Mouse (Mus musculus) retina, postnatal 7 days (tissue): ENCODE measurements at regions not wholly inside any gene's neighbourhood (a gene's known extent, or its start where the extent isn't known, plus 50 kb on each side); places are given as distances from the start of the nearest gene placed in this dataset.

Experiments used
- DNase-seq: peaks from one replicate; pipeline ENCODE4 v3.0.0-alpha.2; 2012; ENCODE audit warnings: low read depth, low spot score

DNA sequence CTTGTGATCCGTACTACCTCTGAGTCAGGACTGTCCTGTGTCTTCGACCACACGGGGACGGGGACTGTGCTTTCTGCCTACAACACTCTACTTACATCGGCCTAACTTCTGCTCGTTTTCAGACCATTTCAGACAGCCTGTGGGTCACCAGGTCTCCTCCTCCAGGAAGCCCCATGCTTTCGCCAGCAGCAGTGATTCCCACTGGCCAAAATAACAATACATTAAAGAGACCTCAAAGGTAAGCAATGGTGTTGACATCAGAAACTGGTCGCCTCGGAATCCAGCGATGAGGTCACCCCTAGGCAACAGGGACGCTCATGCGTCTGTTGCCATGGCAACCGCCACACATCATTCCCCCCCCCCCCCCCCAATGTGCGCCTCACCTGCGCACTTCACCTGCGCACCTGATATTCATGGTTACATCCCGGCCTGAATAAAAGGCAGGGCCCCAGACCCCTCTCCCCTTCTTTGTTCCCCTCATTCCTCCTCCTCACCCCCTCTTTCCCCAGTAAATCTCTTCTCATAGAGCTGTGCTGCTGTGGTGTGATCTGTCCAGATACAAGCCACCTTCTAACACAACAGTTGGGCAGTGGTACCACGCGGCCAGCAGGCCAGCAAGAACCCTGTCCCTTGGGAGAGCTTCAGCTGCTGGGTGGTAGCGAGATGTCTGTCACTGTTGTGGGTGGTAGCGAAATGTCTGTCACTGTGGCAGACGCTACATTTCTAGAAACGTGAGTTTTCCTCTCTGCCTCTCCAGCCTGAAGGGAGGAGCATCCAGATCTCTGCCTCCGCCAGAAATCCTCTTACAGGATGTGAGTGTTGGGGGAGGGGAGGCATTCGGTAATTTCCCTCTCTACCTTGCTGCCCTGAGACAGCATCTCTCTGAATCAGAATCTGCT, 145.0 kb downstream of the Setd4 start:
- peak; percentile 35 for DNase-seq

DNA sequence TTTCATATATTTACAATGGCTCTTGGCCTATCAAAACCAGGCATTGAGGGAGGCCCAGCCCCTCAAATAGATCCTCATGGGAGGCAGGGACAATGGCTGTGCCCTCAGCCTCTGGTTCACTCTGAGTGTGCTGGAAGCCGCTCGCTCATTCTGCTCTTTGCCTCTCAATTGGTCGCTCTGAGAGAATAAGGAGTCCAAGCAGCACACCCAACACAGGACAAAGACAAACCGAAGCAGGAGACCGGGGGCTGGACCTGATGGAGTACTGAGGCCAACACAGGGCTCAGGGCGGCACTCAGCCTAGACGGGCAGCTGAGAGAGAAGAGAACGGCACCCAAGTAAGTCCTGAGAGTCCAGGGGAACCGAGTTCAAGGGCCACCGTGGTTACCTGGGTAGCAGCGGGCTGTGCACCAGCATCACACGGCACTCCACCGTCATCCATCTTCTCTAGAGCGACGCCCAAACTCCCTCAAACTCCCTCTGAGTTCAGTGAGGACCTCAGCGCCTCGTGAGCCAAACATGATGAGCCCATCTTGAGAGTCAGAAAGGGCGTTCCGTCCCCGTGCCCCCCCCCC, 145.8 kb downstream of the Setd4 start:
- no peak for DNase-seq

DNA sequence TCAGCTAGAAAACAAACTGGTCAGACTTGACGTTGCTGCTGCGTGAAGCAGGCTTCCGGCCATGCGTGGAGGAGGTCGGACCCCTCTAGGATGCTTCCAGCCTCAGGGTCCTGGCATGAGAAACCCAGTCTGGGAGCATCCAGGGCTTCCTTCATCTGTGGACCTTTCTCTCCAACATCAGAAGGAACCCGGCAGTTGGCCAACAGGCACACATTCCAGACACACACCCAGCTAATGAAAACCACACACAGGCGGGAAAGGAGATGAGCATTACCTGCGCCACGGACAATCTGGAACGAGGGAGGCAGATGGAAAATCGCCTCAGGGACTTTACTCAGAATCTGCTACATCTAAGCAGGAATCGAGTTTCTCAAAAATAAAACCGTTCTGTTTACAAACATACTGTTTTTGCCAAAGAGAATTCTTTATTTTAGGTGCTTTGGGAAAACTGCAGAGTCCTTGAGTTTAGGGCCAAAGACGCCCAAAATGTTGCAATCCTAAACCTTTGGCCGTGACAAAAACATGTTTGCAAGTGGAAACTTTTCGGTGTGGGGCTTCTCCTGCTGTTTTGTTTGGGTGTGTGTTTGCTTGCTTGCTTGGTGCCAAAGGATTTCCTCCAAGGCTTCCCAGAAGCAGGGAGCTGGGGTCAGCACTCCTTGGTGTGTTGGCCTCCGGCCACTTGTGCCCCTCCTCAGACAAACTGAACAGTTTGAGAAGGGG, 147.0 kb downstream of the Setd4 start:
- DNase-seq = no peak

DNA sequence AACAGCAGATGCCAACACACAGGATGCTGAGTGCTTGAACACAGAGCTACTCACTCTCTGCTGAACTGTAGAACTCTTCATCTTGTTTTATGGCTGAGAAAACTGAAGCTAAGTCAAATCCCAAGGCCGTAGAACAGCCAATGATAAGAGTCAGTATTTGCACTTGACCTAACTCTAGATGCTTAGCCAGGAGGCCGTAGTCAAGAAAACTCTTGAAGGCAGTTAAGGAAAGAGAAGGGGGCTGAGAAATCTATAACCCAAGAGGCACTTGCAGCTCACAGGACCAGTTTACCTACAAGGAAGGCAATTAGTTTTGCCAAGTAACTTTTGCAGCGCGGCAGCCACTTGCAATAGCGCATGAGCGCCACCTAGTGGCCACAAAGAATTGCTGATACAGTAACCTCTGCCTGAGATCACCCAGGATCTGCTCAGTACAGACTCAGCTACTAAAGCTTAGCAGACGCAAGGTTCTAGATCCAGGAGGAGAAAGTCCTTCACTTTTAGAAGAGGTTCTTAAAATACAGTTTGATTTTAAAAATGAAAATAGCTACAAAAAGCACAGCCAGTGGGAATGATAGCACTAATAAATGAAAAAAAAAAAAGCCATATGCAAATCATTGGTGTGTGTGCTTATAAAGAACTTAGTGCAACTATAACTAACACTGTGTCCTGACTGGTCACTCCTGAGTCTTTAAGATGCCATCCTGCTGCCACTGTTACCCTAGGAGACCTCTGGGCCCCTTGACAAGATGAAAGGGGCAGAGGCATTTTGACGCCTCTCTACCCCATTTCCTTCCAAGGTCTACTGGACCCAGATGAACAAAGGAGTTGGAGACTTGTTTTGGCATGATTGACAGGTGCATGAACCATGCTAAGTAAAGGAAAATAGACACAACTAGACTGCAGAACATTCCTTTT, 149.5 kb downstream of the Setd4 start:
- peak; percentile 68 for DNase-seq

DNA sequence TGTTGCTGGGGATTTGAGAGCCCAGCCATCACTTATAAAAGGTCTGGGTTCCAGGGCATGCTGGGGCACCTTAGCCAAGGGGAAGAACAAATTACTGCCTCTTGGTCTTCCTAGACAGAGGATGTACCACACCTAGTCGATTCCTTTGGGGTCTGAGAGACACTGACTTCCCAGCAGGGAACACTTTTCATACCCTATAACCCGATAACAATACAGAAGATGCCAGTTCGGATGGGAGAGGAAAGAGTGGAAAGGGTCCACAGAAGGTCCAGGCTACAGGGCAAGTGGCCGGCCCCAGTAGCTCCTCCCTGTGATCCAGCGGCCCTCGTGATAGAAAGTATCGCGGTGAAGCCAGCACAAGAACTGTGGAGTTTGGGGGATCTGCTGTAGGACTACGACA, 150.8 kb downstream of the Setd4 start:
- DNase-seq = no peak

DNA sequence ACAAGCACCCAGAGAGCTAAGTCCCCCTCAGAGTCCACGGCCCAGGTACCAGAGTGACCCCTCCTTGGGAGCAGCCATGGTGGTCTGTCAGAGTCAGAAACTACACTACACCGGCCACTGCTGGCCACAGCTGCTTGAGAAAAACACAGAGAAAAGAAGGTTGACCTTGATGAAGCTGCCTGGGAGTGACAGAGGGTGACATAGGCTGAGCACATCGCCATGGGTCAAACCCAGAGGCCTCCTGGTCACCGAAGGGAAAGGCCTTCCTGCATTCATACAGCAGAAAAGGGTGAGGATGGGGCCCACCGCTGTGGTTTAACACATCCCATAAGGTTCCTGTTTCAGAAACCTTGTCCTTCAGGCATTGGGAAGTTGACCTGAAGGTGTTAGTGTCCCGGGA, 153.0 kb downstream of the Setd4 start:
- no peak for DNase-seq

DNA sequence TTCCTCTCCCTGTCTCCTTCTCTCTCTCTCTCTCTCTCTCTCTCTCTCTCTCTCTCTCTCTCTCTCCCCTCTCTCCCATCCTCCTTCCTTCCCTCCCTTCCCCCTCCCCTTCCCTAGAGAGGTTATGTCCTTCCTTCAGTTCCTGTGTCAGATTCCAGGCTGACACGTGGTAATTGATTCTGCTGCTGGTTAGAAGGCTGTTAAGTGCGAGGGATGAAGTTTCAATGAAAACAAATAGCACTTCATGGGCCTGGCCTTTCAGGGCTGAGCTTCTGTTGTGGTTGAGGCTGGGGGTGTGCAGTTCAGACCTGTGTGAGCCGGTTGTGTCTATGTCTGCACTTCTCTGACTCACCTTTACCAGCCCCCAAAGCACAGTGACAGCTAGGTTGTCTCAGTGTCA, 153.9 kb downstream of the Setd4 start:
- DNase-seq = no peak

DNA sequence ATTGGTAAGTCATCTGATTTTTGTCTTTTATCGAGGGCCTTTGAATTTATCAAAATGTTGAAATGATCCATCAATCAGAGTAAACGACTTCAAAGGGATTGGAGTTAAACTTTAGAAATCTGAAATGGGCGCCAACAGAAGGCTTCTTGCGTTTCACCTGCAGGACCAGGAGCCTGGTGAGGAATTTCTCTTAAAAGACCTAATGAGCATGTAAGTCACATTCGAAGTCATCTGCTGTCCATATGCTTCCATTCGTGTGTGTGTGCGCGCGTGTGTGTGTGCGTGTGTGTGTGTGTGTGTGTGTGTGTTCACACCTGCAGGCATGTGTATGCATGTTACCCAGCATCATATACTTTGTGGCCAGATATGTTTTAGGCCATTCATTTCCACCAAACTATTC, 155.7 kb downstream of the Setd4 start:
- no peak for DNase-seq

DNA sequence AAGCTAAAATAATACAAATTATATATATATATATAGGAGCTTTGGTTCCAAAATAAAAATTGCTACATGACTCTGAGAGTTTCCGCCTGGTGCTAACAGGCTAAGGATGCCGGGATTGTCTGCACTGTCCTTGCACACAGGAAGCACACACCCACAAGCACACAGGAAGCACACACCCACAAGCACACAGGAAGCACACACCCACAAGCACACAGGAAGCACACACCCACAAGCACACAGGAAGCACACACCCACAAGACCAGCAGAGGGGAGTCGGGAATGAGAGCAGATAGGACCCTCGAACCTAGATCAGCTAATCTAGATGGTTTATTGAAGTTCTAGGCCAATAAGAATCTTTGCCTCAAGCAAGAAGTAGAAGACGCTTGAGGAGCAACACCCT, 156.9 kb downstream of the Setd4 start:
- no peak for DNase-seq

DNA sequence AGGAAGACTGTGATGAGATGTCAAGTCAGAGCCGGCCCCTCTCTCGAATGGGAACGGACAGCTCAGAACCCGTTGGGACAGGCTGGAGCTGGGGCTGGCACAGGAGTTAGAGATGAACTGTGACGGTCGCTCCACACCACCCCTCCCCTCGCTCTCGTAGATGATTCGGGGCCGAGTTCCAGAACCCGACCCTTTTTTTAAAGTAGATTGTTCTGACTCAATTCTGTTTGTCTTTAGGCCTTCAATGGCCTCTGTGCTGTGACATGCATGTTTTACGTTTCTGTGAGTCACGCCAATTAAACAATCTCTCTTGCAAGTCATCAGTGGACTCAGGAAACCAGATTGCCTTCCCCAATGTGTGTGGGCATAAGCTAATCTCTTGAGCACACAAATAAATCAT, 157.7 kb downstream of the Setd4 start:
- DNase-seq = no peak

DNA sequence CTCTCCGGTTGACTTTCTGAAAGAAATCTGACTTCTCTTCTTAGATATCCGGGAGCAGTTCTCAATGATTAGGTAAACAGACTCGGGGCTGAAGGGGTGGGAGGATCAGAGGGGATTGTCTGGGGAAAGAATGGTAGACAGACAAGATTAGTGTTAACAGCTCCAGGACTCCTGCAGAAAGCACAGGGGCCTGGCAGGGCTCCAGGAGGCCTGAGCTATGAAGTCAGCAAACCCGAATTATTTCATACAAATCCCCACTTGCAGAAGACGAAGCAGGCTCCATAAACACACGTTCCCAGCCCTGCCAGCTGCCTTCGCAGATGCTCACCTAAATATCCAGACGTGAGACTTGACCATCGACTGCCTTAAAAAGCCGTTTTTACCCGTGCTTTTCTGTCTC, 161.0 kb downstream of the Setd4 start:
- DNase-seq = no peak

DNA sequence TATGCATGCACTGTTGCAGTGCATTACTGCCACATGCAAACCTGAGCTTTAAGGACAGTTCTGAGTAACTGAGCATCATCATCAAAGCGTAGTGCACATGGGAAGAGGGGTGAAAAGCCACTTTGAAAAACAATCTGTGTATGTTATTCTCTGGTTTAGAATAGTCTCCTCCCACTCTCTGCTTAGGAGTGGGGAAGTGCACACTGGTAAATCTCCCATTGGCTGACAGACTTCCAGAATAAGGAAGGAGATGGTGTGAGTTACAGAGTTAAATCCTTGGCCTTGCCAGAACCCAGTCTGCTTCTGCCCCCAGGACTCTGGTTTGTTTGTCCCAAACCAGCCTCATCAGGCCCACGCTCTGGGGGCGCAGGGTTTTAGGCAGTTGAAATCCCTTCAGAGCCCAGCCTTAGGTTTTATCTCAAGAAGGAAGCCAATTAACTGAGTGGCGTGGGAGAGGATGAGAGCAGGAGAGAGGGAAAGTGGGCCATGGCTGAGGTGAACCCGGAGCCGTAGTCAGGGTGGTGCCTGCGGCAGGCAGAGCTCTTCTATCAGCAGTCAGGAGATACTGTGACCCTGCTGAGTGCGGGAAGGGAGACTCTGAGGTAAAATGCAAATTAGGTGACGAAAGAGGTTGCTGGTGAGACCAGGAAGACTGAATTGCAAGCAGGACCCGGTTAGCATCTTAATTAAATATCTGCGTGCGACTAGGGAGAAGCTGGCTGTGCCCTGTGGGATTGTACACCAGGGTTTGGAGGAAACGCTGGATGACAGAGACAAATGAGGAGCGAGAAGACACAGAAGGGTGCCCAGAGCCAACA, 166.0 kb downstream of the Setd4 start:
- no peak for DNase-seq

DNA sequence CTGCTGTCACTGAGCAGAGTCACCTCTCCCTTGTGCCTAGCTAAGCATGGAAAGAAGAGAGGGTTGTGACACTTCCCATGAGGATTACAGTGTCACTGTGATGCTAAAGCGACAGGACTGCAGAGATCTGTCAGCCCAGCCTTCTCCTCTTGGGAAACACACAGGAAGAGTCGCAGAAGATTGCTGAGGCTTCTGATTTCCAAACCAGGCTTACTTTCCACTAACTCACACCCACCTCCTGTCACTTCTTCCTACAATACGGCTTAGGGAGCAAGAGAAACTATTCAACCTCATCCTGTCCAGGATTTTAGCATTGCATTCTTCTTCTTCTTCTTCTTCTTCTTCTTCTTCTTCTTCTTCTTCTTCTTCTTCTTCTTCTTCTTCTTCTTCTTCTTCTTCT, 167.1 kb downstream of the Setd4 start:
- no peak for DNase-seq

DNA sequence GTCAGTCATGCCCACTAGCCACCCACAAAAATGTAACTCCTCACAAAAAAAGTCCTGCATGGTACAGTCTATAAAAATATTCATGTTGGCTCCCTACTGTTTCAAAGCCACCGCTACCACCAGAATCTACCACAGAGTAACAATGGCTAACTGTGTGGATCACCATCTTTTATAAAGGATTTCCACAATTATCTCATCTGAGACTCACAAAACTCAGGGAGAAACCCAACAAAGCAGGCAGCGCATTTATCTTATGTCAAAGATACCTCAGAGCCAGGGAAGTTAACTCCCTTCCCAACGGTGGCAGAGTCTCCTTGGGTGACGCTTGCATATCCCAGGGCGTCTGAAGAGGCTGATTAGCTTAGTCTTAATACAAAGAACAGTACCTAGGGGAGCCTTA, 172.5 kb downstream of the Setd4 start:
- no peak for DNase-seq

DNA sequence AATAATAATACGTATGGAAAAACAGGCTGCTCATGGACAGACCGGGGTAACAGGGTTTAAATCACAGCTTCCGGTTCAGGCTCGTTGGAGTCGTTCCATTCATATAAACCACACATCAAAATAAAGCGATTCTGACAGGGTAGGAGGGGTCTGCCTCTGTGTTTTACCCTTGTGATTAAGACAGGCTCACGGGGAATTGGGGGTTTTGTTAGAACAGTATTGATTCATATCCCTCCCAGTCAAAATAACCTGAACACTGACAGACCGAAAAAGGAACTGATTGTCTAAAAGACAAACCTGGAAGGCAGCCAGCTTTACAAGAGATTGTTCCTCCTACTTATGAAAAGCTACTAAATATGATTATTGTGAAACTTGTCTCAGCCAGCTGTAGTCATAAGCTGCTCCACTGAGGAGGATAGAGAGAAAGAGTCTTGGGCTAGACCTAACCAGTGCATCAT, 174.5 kb downstream of the Setd4 start:
- no peak for DNase-seq

DNA sequence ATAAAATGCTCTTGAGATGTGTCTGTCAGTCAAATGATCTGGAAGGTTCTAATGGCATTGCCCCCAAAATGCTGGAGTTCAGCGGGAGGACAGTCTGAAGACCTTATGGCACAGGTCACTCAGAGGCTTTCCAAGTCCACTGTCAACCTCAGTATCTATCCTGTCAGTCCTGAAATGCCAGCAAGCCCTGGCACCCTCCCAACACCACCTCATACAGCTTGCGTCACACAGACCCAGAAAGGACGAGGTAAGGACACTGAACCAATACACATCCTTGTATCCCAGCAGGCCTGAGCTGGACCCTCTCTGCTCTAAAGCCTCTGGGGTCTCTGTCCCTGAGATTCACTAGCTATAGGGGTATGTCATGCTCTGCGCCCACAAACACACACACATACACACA, 176.6 kb downstream of the Setd4 start:
- no peak for DNase-seq

DNA sequence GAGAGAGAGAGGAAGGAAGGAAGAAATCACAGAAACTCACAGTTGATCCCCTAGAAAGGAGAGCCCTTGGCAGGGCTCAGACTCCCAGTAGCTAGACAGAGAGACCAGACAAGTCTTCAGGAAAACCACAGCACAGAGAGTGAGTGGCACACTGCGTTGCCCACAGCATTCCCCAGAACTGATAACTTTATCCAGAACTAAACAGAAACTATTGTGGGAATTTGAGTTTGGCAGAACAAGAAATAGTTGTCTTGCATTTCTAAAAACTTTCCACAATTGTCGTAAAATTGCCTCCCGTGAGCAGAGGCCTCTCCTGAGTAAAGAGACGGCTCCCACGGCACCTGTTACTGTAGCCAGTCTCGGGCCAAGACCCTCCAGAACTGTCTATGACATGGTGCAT, 178.1 kb downstream of the Setd4 start:
- no peak for DNase-seq

DNA sequence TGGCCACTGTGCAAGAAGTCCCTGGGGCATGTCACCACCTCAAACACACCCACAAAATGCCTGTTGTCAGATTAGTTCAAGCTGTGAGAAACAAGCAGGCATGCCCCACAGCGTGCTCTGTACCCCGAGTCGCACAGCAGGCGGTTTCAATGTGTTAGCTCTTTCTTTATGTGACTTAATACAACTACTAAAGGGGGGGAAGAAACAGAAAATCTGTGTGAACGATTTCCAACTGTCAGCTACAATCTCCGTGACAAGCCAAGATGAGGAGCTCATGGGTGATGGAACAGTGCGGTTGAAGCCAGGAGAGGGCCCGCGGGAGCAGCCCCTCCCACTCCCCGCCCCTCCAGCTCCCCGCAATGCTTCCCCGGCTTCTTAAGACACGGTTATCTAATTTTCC, 180.7 kb downstream of the Setd4 start:
- DNase-seq = no peak

DNA sequence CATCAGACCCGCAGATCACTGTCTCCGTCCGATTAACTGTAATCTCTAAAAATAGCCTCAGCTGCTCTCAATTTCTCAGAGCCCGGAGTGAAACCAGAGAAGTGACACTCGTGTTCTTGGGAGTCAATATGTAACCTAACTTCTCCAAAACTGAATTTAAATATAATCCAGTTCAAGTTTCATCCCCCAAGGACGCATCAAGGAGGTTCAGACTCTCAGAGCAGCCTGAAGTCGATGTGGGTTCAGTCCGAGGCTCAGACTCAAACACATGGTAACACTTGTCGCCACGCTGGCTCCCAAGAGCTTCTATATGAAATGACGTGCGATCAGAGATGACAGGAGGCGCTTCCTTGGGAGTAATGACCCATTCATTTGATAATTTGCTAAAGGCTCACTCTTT, 181.6 kb downstream of the Setd4 start:
- no peak for DNase-seq

DNA sequence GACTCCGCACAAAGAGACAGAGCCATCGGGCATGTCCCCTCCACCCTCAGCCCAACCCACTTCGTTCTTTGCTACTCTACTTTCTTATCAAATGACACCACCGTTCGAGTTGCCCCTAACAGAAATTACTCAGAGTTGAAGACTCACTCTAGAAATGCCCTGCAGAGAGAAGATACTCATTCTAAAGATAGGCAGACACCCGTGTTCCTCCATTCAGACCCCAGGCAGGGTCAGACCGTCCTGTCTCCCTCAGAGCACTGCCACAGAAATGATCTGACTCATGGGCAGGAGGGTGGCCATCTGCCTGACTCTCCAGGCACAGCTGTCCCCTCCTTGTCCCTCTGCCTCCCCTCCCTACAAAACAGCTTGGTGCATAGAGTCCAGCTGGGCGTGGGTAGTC, 185.6 kb downstream of the Setd4 start:
- DNase-seq = no peak

DNA sequence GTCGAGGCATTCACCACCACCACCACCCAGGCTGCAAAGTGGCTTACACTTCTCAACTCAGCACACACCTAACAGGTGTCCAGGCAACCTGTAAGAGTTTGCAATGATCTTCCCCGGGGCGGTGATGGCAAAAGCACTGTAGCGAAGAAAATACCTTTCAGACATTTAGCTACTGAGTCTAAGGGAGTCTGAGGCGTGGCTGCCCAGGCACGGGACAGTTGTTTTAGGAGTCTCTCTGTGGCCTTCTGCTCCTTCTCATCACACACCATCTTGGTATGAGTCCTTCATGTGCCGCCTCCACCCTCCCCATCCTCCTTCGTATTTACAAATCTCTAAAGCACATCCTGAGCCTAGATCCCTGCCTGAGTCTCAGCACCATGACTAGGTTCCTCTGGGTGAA, 186.0 kb downstream of the Setd4 start:
- no peak for DNase-seq
